Mouse (Mus musculus): Measurements from ENCODE around the gene Tmed10. TPM values are rescaled to one million over a fixed set of nuclear protein-coding genes. Genes with fewer than 3 reads are reported as not detected.
A peak's percentile ranks its signal among the peaks of the same experiment; 100 is the strongest.

Tmed10 gene
- polyA plus RNA-seq (2014; fragmentation: Nextera tagmentation; extraction: Ambion mirVana), result 194 and 212 TPM in 2 replicates

- H3K9ac ChIP-seq (ENCODE audit: low read length), result peak within 1 kb of the TSS; percentile 89
- no peaks in the 10 kb centered on the region for H3K27me3 ChIP-seq (replicated peaks; ENCODE audit: control insufficient read depth, insufficient read depth, low read length)
- WGBS, result 1% methylated on average over 34 of the region's 37 CpGs
- DNase-seq (ENCODE audit: low spot score) (peak; percentile 98), ATAC-seq (peak; percentile 97)
- H3K27ac ChIP-seq (ENCODE audit: low read depth, low read length), result peak within 1 kb of the TSS; percentile 55
- H3K4me3 ChIP-seq (ENCODE audit: low read depth, low read length), result peak within 1 kb of the TSS; percentile 90
- peak within 1 kb of the TSS; percentile 78 for H3K4me2 ChIP-seq (ENCODE audit: low read length)
- H3K4me1 ChIP-seq (ENCODE audit: control insufficient read depth, insufficient read depth, low read length), result peaks cover 13% of the 10 kb centered on the region
- H3K36me3 ChIP-seq (ENCODE audit: control insufficient read depth, insufficient read depth, low read length), result no peaks in the 10 kb centered on the region
- no peaks in the 10 kb centered on the region for H3K9me3 ChIP-seq (replicated peaks; ENCODE audit: control insufficient read depth, low read length)
Measured at GRCm38 (mm10) chr12:85374561-85375272, at the start of gene Tmed10. Gene Tmed10, minus strand, starts transcription at chr12:85374847.

GRCm38 (mm10) chr12:85423236-85423635, 48.6 kb upstream of the Tmed10 start:
- H3K36me3 ChIP-seq (ENCODE audit: control insufficient read depth, insufficient read depth, low read length), result no peaks in the 10 kb centered on the region
- no peaks in the 10 kb centered on the region for H3K4me1 ChIP-seq (ENCODE audit: control insufficient read depth, insufficient read depth, low read length)
- DNase-seq (ENCODE audit: low spot score), result no peak
- H3K4me2 ChIP-seq (ENCODE audit: low read length), result no peak overlapping the region
- H3K27ac ChIP-seq (ENCODE audit: low read depth, low read length), result no peak overlapping the region
- H3K9ac ChIP-seq (ENCODE audit: low read length), result no peak overlapping the region
- no peak for ATAC-seq
- no peaks in the 10 kb centered on the region for H3K27me3 ChIP-seq (replicated peaks; ENCODE audit: control insufficient read depth, insufficient read depth, low read length)
- 76% methylated on average over 11 of the region's 11 CpGs for WGBS
- H3K9me3 ChIP-seq (replicated peaks; ENCODE audit: control insufficient read depth, low read length), result no peaks in the 10 kb centered on the region
- H3K4me3 ChIP-seq (ENCODE audit: low read depth, low read length), result no peak overlapping the region

- Histone ChIP-seq H3K4me1 (ENCODE audit: control insufficient read depth, insufficient read depth, low read length) (no peaks in the 10 kb centered on the region), H3K4me2 (ENCODE audit: low read length) (no peak overlapping the region), H3K27ac (ENCODE audit: low read depth, low read length) (no peak overlapping the region), H3K36me3 (ENCODE audit: control insufficient read depth, insufficient read depth, low read length) (no peaks in the 10 kb centered on the region), H3K9me3 (replicated peaks; ENCODE audit: control insufficient read depth, low read length) (no peaks in the 10 kb centered on the region), H3K27me3 (replicated peaks; ENCODE audit: control insufficient read depth, insufficient read depth, low read length) (no peaks in the 10 kb centered on the region), H3K9ac (ENCODE audit: low read length) (no peak overlapping the region), H3K4me3 (ENCODE audit: low read depth, low read length) (no peak overlapping the region)
- ATAC-seq (no peak), DNase-seq (ENCODE audit: low spot score) (no peak)
- 90% methylated on average over 8 of the region's 8 CpGs for WGBS
Measured at GRCm38 (mm10) chr12:85422536-85422935, 47.9 kb upstream of the Tmed10 start.

GRCm38 (mm10) chr12:85420945-85421344, 46.3 kb upstream of the Tmed10 start:
- no peak overlapping the region for H3K4me3 ChIP-seq (ENCODE audit: low read depth, low read length)
- H3K27ac ChIP-seq (ENCODE audit: low read depth, low read length), result no peak overlapping the region
- 69% methylated on average over 9 of the region's 9 CpGs for WGBS
- no peaks in the 10 kb centered on the region for H3K36me3 ChIP-seq (ENCODE audit: control insufficient read depth, insufficient read depth, low read length)
- DNase-seq (ENCODE audit: low spot score), result no peak
- ATAC-seq, result no peak
- H3K4me1 ChIP-seq (ENCODE audit: control insufficient read depth, insufficient read depth, low read length), result no peaks in the 10 kb centered on the region
- no peak overlapping the region for H3K9ac ChIP-seq (ENCODE audit: low read length)
- H3K9me3 ChIP-seq (replicated peaks; ENCODE audit: control insufficient read depth, low read length), result no peaks in the 10 kb centered on the region
- no peaks in the 10 kb centered on the region for H3K27me3 ChIP-seq (replicated peaks; ENCODE audit: control insufficient read depth, insufficient read depth, low read length)
- H3K4me2 ChIP-seq (ENCODE audit: low read length), result no peak overlapping the region

DNA sequence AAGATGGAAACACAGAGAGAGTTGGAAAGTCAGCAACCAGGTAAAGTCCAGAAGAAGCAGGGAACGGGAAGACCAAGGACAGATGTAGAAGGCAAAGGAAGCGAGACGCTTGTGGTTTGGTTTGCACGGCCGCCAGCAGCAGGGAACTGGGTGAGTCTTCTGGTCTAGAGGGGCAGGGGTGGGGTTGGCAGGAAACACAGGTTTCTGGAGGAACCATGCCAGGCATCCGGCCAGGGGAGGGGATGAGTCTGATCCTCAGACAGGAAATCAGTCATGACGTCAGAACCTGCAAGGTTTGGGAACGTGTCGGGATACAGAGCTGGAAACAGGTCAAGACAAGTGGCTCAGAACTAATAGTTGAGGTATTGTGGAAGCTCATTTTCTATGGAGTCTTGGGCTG, 43.2 kb upstream of the Tmed10 start:
- no peaks in the 10 kb centered on the region for H3K4me1 ChIP-seq (ENCODE audit: control insufficient read depth, insufficient read depth, low read length)
- H3K9ac ChIP-seq (ENCODE audit: low read length), result no peak overlapping the region
- WGBS, result 89% methylated on average over 9 of the region's 9 CpGs
- no peak overlapping the region for H3K27ac ChIP-seq (ENCODE audit: low read depth, low read length)
- no peak for ATAC-seq
- H3K4me2 ChIP-seq (ENCODE audit: low read length), result no peak overlapping the region
- no peak for DNase-seq (ENCODE audit: low spot score)
- H3K9me3 ChIP-seq (replicated peaks; ENCODE audit: control insufficient read depth, low read length), result no peaks in the 10 kb centered on the region
- H3K27me3 ChIP-seq (replicated peaks; ENCODE audit: control insufficient read depth, insufficient read depth, low read length), result no peaks in the 10 kb centered on the region
- no peak overlapping the region for H3K4me3 ChIP-seq (ENCODE audit: low read depth, low read length)
- no peaks in the 10 kb centered on the region for H3K36me3 ChIP-seq (ENCODE audit: control insufficient read depth, insufficient read depth, low read length)

DNA sequence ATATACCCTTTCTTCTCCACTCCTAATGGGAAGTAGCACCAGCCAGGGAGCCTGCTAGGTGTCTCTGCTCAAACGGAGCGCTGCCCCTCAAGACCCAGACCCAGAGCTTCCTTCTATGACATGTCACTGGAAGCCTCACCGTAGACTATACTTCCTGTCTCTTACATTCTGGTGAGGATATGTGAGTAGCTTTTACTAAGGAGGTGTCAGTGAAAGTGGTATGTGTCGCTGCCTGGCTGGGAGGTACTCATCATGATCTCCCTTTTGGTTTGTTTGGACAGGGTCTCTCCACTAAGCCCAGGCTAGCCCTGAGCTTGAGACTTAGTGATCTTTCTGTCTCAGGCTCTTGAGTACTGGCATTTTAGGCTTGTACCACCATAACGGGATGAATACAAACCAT, 41.7 kb upstream of the Tmed10 start:
- Histone ChIP-seq H3K27me3 (replicated peaks; ENCODE audit: control insufficient read depth, insufficient read depth, low read length) (no peaks in the 10 kb centered on the region), H3K4me1 (ENCODE audit: control insufficient read depth, insufficient read depth, low read length) (no peaks in the 10 kb centered on the region), H3K36me3 (ENCODE audit: control insufficient read depth, insufficient read depth, low read length) (no peaks in the 10 kb centered on the region), H3K27ac (ENCODE audit: low read depth, low read length) (no peak overlapping the region), H3K9me3 (replicated peaks; ENCODE audit: control insufficient read depth, low read length) (no peaks in the 10 kb centered on the region), H3K9ac (ENCODE audit: low read length) (no peak overlapping the region), H3K4me3 (ENCODE audit: low read depth, low read length) (no peak overlapping the region), H3K4me2 (ENCODE audit: low read length) (no peak overlapping the region)
- WGBS, result 80% methylated on average over 5 of the region's 5 CpGs
- ATAC-seq, result no peak
- DNase-seq (ENCODE audit: low spot score), result no peak

DNA sequence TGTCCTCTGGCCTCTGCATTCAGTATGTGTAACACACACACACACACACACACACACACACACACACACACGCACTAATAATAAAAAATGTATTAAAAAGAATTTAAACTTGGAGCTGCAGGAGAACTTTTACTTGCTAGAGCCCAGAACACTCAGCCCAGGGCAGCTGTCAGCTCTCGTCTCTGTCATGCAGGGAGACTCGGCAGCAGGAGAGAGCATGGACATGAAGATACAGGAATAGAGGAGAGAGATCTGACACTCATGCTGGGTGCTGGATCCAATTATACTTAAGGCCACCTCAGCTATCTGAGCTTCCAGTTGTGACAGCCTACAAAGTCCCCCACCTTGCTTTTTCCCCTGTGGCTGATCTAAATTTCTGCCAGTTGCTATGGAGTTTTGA, 41.2 kb upstream of the Tmed10 start:
- WGBS, result 84% methylated on average over 3 of the region's 3 CpGs
- no peaks in the 10 kb centered on the region for H3K27me3 ChIP-seq (replicated peaks; ENCODE audit: control insufficient read depth, insufficient read depth, low read length)

GRCm38 (mm10) chr12:85411136-85411535, 36.5 kb upstream of the Tmed10 start:
- WGBS, result 9% methylated on average over 2 of the region's 2 CpGs
- Histone ChIP-seq H3K4me3 (ENCODE audit: low read depth, low read length) (no peak overlapping the region), H3K4me1 (ENCODE audit: control insufficient read depth, insufficient read depth, low read length) (no peaks in the 10 kb centered on the region), H3K36me3 (ENCODE audit: control insufficient read depth, insufficient read depth, low read length) (no peaks in the 10 kb centered on the region), H3K27me3 (replicated peaks; ENCODE audit: control insufficient read depth, insufficient read depth, low read length) (no peaks in the 10 kb centered on the region), H3K9ac (ENCODE audit: low read length) (no peak overlapping the region), H3K4me2 (ENCODE audit: low read length) (no peak overlapping the region), H3K27ac (ENCODE audit: low read depth, low read length) (no peak overlapping the region), H3K9me3 (replicated peaks; ENCODE audit: control insufficient read depth, low read length) (no peaks in the 10 kb centered on the region)
- ATAC-seq (no peak), DNase-seq (ENCODE audit: low spot score) (no peak)

More for the DNA sequence above, 41.2 kb upstream of the Tmed10 start:
- Histone ChIP-seq H3K4me2 (ENCODE audit: low read length) (no peak overlapping the region), H3K27ac (ENCODE audit: low read depth, low read length) (no peak overlapping the region), H3K9me3 (replicated peaks; ENCODE audit: control insufficient read depth, low read length) (no peaks in the 10 kb centered on the region), H3K4me3 (ENCODE audit: low read depth, low read length) (no peak overlapping the region), H3K36me3 (ENCODE audit: control insufficient read depth, insufficient read depth, low read length) (no peaks in the 10 kb centered on the region), H3K9ac (ENCODE audit: low read length) (no peak overlapping the region), H3K4me1 (ENCODE audit: control insufficient read depth, insufficient read depth, low read length) (no peaks in the 10 kb centered on the region)
- DNase-seq (ENCODE audit: low spot score) (no peak), ATAC-seq (no peak)

DNA sequence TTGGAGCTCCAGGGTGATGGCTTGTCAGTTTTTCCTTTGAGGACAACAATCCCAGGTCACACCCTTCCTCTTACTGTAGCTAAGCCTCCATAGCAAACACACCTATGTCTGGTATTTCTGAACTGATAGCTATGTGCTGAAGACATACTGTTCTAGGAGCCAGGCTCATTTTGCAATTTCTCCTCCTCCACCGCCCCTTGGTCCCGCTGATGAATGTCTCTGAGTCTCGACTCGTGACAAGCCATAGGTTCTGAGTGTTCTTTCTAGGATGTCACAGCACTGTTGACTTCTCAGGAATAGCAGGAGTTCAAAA, 23.3 kb upstream of the Tmed10 start:
- 92% methylated on average over 4 of the region's 4 CpGs for WGBS
- H3K4me1 ChIP-seq (ENCODE audit: control insufficient read depth, insufficient read depth, low read length), result no peaks in the 10 kb centered on the region
- no peaks in the 10 kb centered on the region for H3K36me3 ChIP-seq (ENCODE audit: control insufficient read depth, insufficient read depth, low read length)
- H3K27me3 ChIP-seq (replicated peaks; ENCODE audit: control insufficient read depth, insufficient read depth, low read length), result no peaks in the 10 kb centered on the region
- no peak for DNase-seq (ENCODE audit: low spot score)
- H3K4me2 ChIP-seq (ENCODE audit: low read length), result no peak overlapping the region
- H3K27ac ChIP-seq (ENCODE audit: low read depth, low read length), result no peak overlapping the region
- no peak overlapping the region for H3K9ac ChIP-seq (ENCODE audit: low read length)
- no peak for ATAC-seq
- H3K9me3 ChIP-seq (replicated peaks; ENCODE audit: control insufficient read depth, low read length), result no peaks in the 10 kb centered on the region
- H3K4me3 ChIP-seq (ENCODE audit: low read depth, low read length), result no peak overlapping the region
